Mouse (Mus musculus) ES-E14 (cell line): ENCODE measurements at regions not wholly inside any gene's neighbourhood (a gene's known extent, or its start where the extent isn't known, plus 50 kb on each side); places are given as distances from the start of the nearest gene placed in this dataset.

ENCODE experiments used
- CHD2 ChIP-seq: IDR thresholded peaks from 2 replicates; pipeline ENCODE4 v1.6.1; 2014; ENCODE audit warnings: mild to moderate bottlenecking, low read depth, low read length, inconsistent platforms
- ZNF384 ChIP-seq: IDR thresholded peaks from 2 replicates; pipeline ENCODE4 v1.6.1; 2012; ENCODE audit warnings: low read depth, low read length, inconsistent platforms

DNA sequence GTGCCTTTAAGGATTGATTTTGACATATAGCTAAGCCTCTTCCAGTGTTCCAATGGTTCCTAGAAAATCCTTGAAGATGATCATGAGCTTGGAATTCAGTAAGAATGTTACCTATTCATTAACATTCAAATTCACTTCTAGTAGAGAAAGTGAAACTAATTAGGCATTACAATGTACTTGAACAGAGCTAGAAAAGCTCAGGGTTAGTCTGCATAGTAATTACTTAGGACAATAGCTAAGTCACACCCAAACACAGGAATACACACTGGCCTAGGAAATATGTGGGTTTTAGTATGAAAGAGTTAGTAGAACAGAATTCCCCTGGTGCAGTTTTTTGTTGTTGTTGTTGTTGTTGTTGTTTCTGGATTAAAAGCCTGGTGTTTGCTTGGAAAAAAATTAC is 63.4 kb upstream of the Lipo1 start:
- TF ChIP-seq CHD2: no peak
- TF ChIP-seq ZNF384: no peak
